Mouse (Mus musculus) hindbrain, embryonic 16.5 days (tissue): ENCODE data around the gene Gsdmc3. TPM values are rescaled to one million over a fixed set of nuclear protein-coding genes. Genes with fewer than 3 reads are reported as not detected.
"Not testable (repeated sequence)": the region's sequence is repeated elsewhere in the genome, so short reads cannot be mapped to it uniquely, and the experiment has no call there.

Experiments
- ATAC-seq: fragments of 200-750 bp; cut with Nextera tagmentation; 2 replicates; pipeline ENCODE4 v1.8.0; 2017; ENCODE audit warnings: moderate TSS enrichment, moderate library complexity
- H3K27ac ChIP-seq: fragments of 300-500 bp; sonication (generic); 2 replicates; pipeline ENCODE4 v1.5.1; 2014; ENCODE audit warnings: low read depth, mild to moderate bottlenecking, control low read depth, low read length, moderate library complexity
- H3K27me3 ChIP-seq: fragments of 300-500 bp; sonication (generic); replicated peaks from 2 replicates; pipeline ENCODE4 v1.6.1; 2014; ENCODE audit warnings: low read length; ENCODE audit not compliant: control insufficient read depth, insufficient read depth
- H3K36me3 ChIP-seq: fragments of 300-500 bp; sonication (generic); 2 replicates; pipeline ENCODE4 v1.6.1; 2014; ENCODE audit warnings: mild to moderate bottlenecking, low read length, moderate library complexity, mixed read lengths; ENCODE audit not compliant: control insufficient read depth, insufficient read depth
- H3K4me1 ChIP-seq: fragments of 300-500 bp; sonication (generic); 2 replicates; pipeline ENCODE4 v1.6.1; 2014; ENCODE audit warnings: low read depth, low read length; ENCODE audit not compliant: control insufficient read depth, insufficient read depth
- H3K4me2 ChIP-seq: fragments of 300-500 bp; sonication (generic); 2 replicates; pipeline ENCODE4 v1.6.1; 2014; ENCODE audit warnings: mild to moderate bottlenecking, low read length, control low read depth, moderate library complexity
- H3K4me3 ChIP-seq: fragments of 300-500 bp; sonication (generic); 2 replicates; pipeline ENCODE4 v1.5.1; 2014; ENCODE audit warnings: mild to moderate bottlenecking, low read length, control low read depth, moderate library complexity
- H3K9ac ChIP-seq: fragments of 300-500 bp; sonication (generic); 2 replicates; pipeline ENCODE4 v1.6.1; 2014; ENCODE audit warnings: low read depth, mild to moderate bottlenecking, control low read depth, low read length, moderate library complexity
- H3K9me3 ChIP-seq: fragments of 300-500 bp; sonication (generic); 2 replicates; pipeline ENCODE4 v1.6.1; 2014; ENCODE audit warnings: mild to moderate bottlenecking, low read length, moderate library complexity; ENCODE audit not compliant: control insufficient read depth
- WGBS: fragments of 180-500 bp; shearing (Covaris S2); extraction: QIAGEN DNeasy Blood & Tissue Kit; methylation state at CpG from one replicate; pipeline ENCODE4 v1.1.7; 2014; 5-methylcytosine and 5-hydroxymethylcytosine counted together
- polyA plus RNA-seq: library from polyadenylated mRNA; unstranded; fragments of >200 nt; fragmentation: Nextera tagmentation; extraction: Ambion mirVana; gene quantifications from 2 replicates; pipeline ENCODE4 v1.2.1, GENCODE M21; 2015

Gene Gsdmc3
- polyA plus RNA-seq, 1 experiment from 2014 or later, result not detected

DNA sequence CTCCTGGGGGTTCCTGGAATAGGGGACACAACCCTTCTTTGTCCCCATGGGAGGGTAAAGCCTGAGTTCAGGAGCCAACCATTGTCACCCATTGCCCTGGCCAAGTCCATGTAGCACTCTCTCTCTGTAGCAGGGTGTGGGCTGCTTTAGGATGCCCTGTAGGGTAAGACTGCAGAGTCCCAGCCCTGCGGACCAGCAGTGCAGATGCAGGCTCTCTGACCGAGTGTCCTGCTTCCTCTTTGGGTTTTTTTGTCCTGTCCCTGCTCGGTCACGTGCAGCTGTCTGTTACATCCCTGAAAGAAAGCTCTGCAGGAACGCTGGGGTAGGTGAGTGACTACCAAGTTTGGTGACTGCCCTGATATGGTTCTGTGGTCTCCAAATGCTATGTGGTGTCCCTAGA, 10.1 kb upstream of the Gsdmc3 start:
- not testable (repeated sequence) for H3K4me3 ChIP-seq
- 72% methylated on average over 3 of the region's 5 CpGs for WGBS

GRCm38 (mm10) chr15:63887949-63888348, 9.6 kb upstream of the Gsdmc3 start:
- not testable (repeated sequence) for H3K4me2 ChIP-seq, H3K9me3 ChIP-seq, H3K4me3 ChIP-seq, H3K27ac ChIP-seq, H3K4me1 ChIP-seq, H3K36me3 ChIP-seq, H3K9ac ChIP-seq, ATAC-seq, H3K27me3 ChIP-seq
- no CpG with 5 or more reads among the region's 5 CpGs for WGBS

More for the DNA sequence above, 10.1 kb upstream of the Gsdmc3 start:
- not testable (repeated sequence) for ATAC-seq, H3K27me3 ChIP-seq, H3K9me3 ChIP-seq, H3K36me3 ChIP-seq, H3K4me1 ChIP-seq, H3K27ac ChIP-seq, H3K4me2 ChIP-seq, H3K9ac ChIP-seq

DNA sequence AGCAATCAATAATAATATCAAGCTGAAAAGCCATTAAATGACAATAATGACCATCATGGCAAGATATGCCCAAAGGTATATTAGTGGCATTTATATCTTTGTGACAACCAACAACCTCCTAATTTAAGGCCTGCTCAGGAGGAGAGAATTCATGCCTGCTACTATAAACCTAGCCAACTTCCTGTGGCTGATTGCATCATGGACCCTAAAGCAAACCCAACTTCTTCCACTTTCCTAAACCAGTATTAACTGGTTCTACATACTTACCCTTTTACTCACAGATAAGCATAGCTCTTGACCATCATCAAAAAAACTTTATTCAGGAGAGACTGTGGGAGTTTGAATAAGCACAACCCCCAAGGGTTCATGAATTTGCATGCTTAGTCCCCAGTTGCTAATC, 2.2 kb downstream of the Gsdmc3 start:
- H3K9ac ChIP-seq, H3K4me3 ChIP-seq: not testable (repeated sequence)

GRCm38 (mm10) chr15:63861965-63862364, 16.4 kb downstream of the Gsdmc3 start:
- WGBS, result 51% methylated on average over 5 of the region's 5 CpGs
- H3K27ac ChIP-seq, H3K4me1 ChIP-seq, ATAC-seq, H3K4me3 ChIP-seq, H3K4me2 ChIP-seq, H3K9ac ChIP-seq, H3K27me3 ChIP-seq, H3K9me3 ChIP-seq, H3K36me3 ChIP-seq: not testable (repeated sequence)

More for the DNA sequence above, 2.2 kb downstream of the Gsdmc3 start:
- not testable (repeated sequence) for H3K27me3 ChIP-seq, H3K27ac ChIP-seq, H3K36me3 ChIP-seq, H3K9me3 ChIP-seq, ATAC-seq, H3K4me1 ChIP-seq, H3K4me2 ChIP-seq

Other genes starting within 250 kb of the Gsdmc3 start
- not detected in 2 replicates for gene Gsdmc2, start 33.4 kb downstream of the Gsdmc3 start, polyA plus RNA-seq
- 0.08 TPM in 1 of 2 replicates, not detected in the other for gene Gsdmc4, start 33.7 kb upstream of the Gsdmc3 start, polyA plus RNA-seq
- 123 and 127 TPM in 2 replicates for gene Fam49b, start 181.9 kb upstream of the Gsdmc3 start, polyA plus RNA-seq